Mouse (Mus musculus): ENCODE measurements around the gene Dock9.

- TF ChIP-seq CTCF (IDR thresholded peaks at IDR 0.05; ENCODE audit: low read depth): no peak
- TF ChIP-seq EP300 (optimal IDR thresholded peaks at IDR 0.05): no peak
These were observed 74.9 kb downstream of the Dock9 start for GRCm38 (mm10) chr14:121722774-121723173.

Data from stomach, postnatal 0 days (tissue).